Mouse (Mus musculus): ENCODE data around the gene Ofcc1. TPM values are rescaled to one million over a fixed set of nuclear protein-coding genes. Genes with fewer than 3 reads are reported as not detected.

Gene Ofcc1
- polyA plus RNA-seq, 3 experiments from 2014 or later = not detected

GRCm38 (mm10) chr13:39979294-39980061, 381.8 kb downstream of the Ofcc1 start:
- ATAC-seq = no peak

DNA sequence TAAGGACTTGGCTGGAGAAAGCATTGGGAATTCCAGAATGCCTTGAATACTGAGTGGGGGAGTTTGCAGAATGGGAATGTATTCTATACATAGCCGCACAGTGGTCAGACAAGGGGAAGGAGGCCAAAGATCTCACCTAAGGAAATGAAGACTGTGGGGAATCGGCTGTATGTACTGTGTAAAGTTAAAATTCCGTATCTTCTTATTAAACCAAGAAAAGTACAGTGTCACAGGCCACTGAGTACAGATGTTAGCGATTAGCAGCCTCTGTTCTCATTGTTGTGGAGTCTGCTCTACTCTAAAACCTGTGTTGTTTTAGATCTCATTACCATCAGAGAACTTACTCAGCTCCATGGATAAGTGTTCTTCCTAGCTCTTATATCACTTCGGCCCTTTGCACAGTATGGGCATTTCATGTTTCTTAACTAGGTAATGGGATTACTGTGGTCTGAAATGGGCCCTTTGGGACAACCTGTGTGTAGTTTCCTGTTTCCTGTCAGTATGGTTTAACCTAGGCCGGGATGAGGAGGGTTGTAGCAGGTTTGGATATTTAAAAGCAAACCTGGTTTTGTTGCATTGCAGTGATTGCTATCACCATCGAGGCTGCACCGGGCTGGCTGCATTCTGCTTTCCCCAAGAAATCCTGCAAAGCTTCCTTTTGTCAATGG, 392.8 kb downstream of the Ofcc1 start:
- no peak for ATAC-seq

- ATAC-seq = no peak
Observed at GRCm38 (mm10) chr13:39957226-39957625, 404.0 kb downstream of the Ofcc1 start.

- no peak for ATAC-seq
Observed at GRCm38 (mm10) chr13:39956017-39956416, 405.2 kb downstream of the Ofcc1 start.

All from inflammation-experienced regulatory T-cells, adult 6 months (primary cell).